Mouse (Mus musculus) midbrain, embryonic 13.5 days (tissue): Measurements from ENCODE around the gene Ckmt1. TPM values are rescaled to one million over a fixed set of nuclear protein-coding genes. Genes with fewer than 3 reads are reported as not detected.

Experiments used
- ATAC-seq: fragments of 200-750 bp; cut with Nextera tagmentation; 2 replicates; pipeline ENCODE4 v1.8.0; 2017; ENCODE audit warnings: mild to moderate bottlenecking, moderate TSS enrichment, moderate library complexity
- H3K27ac ChIP-seq: fragments of 300-500 bp; sonication (generic); 2 replicates; pipeline ENCODE4 v1.5.1; 2015; ENCODE audit warnings: inconsistent platforms, mild to moderate bottlenecking, moderate library complexity
- H3K27me3 ChIP-seq: fragments of 300-500 bp; sonication (generic); 2 replicates; pipeline ENCODE4 v1.6.1; 2015; ENCODE audit warnings: mild to moderate bottlenecking, inconsistent platforms
- H3K36me3 ChIP-seq: fragments of 300-500 bp; sonication (generic); 2 replicates; pipeline ENCODE4 v1.6.1; 2015; ENCODE audit warnings: mild to moderate bottlenecking, inconsistent platforms
- H3K4me1 ChIP-seq: fragments of 300-500 bp; sonication (generic); replicated peaks from 2 replicates; pipeline ENCODE4 v1.6.1; 2015; ENCODE audit warnings: inconsistent platforms
- H3K4me2 ChIP-seq: fragments of 300-500 bp; sonication (generic); replicated peaks from 2 replicates; pipeline ENCODE4 v1.6.1; 2015; ENCODE audit warnings: moderate library complexity, mild to moderate bottlenecking, inconsistent platforms
- H3K4me3 ChIP-seq: fragments of 300-500 bp; sonication (generic); replicated peaks from 2 replicates; pipeline ENCODE4 v1.5.1; 2015; ENCODE audit warnings: mild to moderate bottlenecking, inconsistent platforms
- H3K9ac ChIP-seq: fragments of 300-500 bp; sonication (generic); replicated peaks from 2 replicates; pipeline ENCODE4 v1.6.1; 2015; ENCODE audit warnings: mild to moderate bottlenecking, inconsistent platforms
- H3K9me3 ChIP-seq: fragments of 300-500 bp; sonication (generic); 2 replicates; pipeline ENCODE4 v1.6.1; 2016; ENCODE audit warnings: mild to moderate bottlenecking, inconsistent platforms
- WGBS: fragments of 180-500 bp; shearing (Covaris S2); methylation state at CpG from one replicate; pipeline ENCODE4 v1.1.7; 2015; 5-methylcytosine and 5-hydroxymethylcytosine counted together
- polyA plus RNA-seq: library from polyadenylated mRNA; unstranded; fragments of >200 nt; fragmentation: Nextera tagmentation; extraction: Ambion mirVana; gene quantifications from 2 replicates; pipeline ENCODE4 v1.2.1, GENCODE M21; 2015

Ckmt1 gene
- polyA plus RNA-seq: 25.1 and 25.7 TPM in 2 replicates

GRCm38 (mm10) chr2:121357494-121357893 is at the start of gene Ckmt1:
Gene Ckmt1 (plus strand): TSS chr2:121357714.
- H3K27me3 ChIP-seq: peaks cover 31% of the 10 kb centered on the region
- H3K9ac ChIP-seq: peak within 1 kb of the TSS; percentile 79
- H3K36me3 ChIP-seq: no peaks in the 10 kb centered on the region
- peaks cover 24% of the 10 kb centered on the region for H3K4me1 ChIP-seq
- 0 out of 2 replicates have a peak within 1 kb of the TSS, but pooled peaks have one; percentile 30 for H3K27ac ChIP-seq
- ATAC-seq: no peak
- H3K9me3 ChIP-seq: no peaks in the 10 kb centered on the region
- peak within 1 kb of the TSS; percentile 45 for H3K4me3 ChIP-seq
- peak within 1 kb of the TSS; percentile 66 for H3K4me2 ChIP-seq
- 64% methylated on average over 5 of the region's 5 CpGs for WGBS

- WGBS: 55% methylated on average over 5 of the region's 5 CpGs
- no peak for ATAC-seq
- Histone ChIP-seq H3K36me3 (peaks cover 68% of the 10 kb centered on the region), H3K9ac (no peak overlapping the region), H3K27me3 (no peaks in the 10 kb centered on the region), H3K27ac (no peak overlapping the region), H3K4me1 (no peaks in the 10 kb centered on the region), H3K9me3 (no peaks in the 10 kb centered on the region), H3K4me3 (no peak overlapping the region), H3K4me2 (no peak overlapping the region)
Observed at GRCm38 (mm10) chr2:121308997-121309416, 48.5 kb upstream of the Ckmt1 start.

- H3K4me1 ChIP-seq: no peaks in the 10 kb centered on the region
- H3K4me3 ChIP-seq: no peak overlapping the region
- H3K9ac ChIP-seq: no peak overlapping the region
- 85% methylated on average over 8 of the region's 8 CpGs for WGBS
- H3K4me2 ChIP-seq: no peak overlapping the region
- no peaks in the 10 kb centered on the region for H3K27me3 ChIP-seq
- H3K9me3 ChIP-seq: no peaks in the 10 kb centered on the region
- peaks cover 38% of the 10 kb centered on the region for H3K36me3 ChIP-seq
- H3K27ac ChIP-seq: no peak overlapping the region
- ATAC-seq: no peak
Observed at GRCm38 (mm10) chr2:121316278-121316677, 41.2 kb upstream of the Ckmt1 start.

- Histone ChIP-seq H3K27ac (no peak overlapping the region), H3K9me3 (no peaks in the 10 kb centered on the region), H3K4me3 (no peak overlapping the region), H3K27me3 (no peaks in the 10 kb centered on the region), H3K9ac (no peak overlapping the region), H3K36me3 (peaks cover 41% of the 10 kb centered on the region), H3K4me2 (no peak overlapping the region), H3K4me1 (no peaks in the 10 kb centered on the region)
- 95% methylated on average over 10 of the region's 10 CpGs for WGBS
- no peak for ATAC-seq
Observed at GRCm38 (mm10) chr2:121323041-121323440, 34.5 kb upstream of the Ckmt1 start.

GRCm38 (mm10) chr2:121323693-121324470 is 33.6 kb upstream of the Ckmt1 start:
- Histone ChIP-seq H3K36me3 (peaks cover 38% of the 10 kb centered on the region), H3K4me1 (no peaks in the 10 kb centered on the region), H3K27me3 (no peaks in the 10 kb centered on the region), H3K9ac (no peak overlapping the region), H3K9me3 (no peaks in the 10 kb centered on the region), H3K27ac (no peak overlapping the region), H3K4me3 (no peak overlapping the region), H3K4me2 (no peak overlapping the region)
- 90% methylated on average over 10 of the region's 10 CpGs for WGBS
- no peak for ATAC-seq

GRCm38 (mm10) chr2:121329492-121329891 is 28.0 kb upstream of the Ckmt1 start:
- H3K36me3 ChIP-seq: peaks cover 52% of the 10 kb centered on the region
- H3K4me1 ChIP-seq: no peaks in the 10 kb centered on the region
- H3K9ac ChIP-seq: no peak overlapping the region
- no peak overlapping the region for H3K4me2 ChIP-seq
- H3K4me3 ChIP-seq: no peak overlapping the region
- H3K27me3 ChIP-seq: no peaks in the 10 kb centered on the region
- H3K9me3 ChIP-seq: no peaks in the 10 kb centered on the region
- 91% methylated on average over 2 of the region's 2 CpGs for WGBS
- ATAC-seq: no peak
- no peak overlapping the region for H3K27ac ChIP-seq

- Histone ChIP-seq H3K9me3 (no peaks in the 10 kb centered on the region), H3K27me3 (no peaks in the 10 kb centered on the region)
- ATAC-seq: no peak
Observed at GRCm38 (mm10) chr2:121339057-121339456, 18.5 kb upstream of the Ckmt1 start.

GRCm38 (mm10) chr2:121353156-121353555 is 4.4 kb upstream of the Ckmt1 start:
- H3K36me3 ChIP-seq: peaks cover 18% of the 10 kb centered on the region
- peaks cover 13% of the 10 kb centered on the region for H3K4me1 ChIP-seq
- no peak overlapping the region for H3K4me2 ChIP-seq
- ATAC-seq: no peak
- no peaks in the 10 kb centered on the region for H3K9me3 ChIP-seq
- H3K9ac ChIP-seq: no peak overlapping the region
- no peak overlapping the region for H3K4me3 ChIP-seq
- no peak overlapping the region for H3K27ac ChIP-seq
- 74% methylated on average over 8 of the region's 8 CpGs for WGBS
- peaks cover 20% of the 10 kb centered on the region for H3K27me3 ChIP-seq

More at GRCm38 (mm10) chr2:121339057-121339456, 18.5 kb upstream of the Ckmt1 start:
- peaks cover 48% of the 10 kb centered on the region for H3K36me3 ChIP-seq
- H3K4me3 ChIP-seq: no peak overlapping the region
- H3K4me1 ChIP-seq: no peaks in the 10 kb centered on the region
- no peak overlapping the region for H3K27ac ChIP-seq
- no peak overlapping the region for H3K4me2 ChIP-seq
- no peak overlapping the region for H3K9ac ChIP-seq

GRCm38 (mm10) chr2:121354378-121354777 is 3.1 kb upstream of the Ckmt1 start:
- WGBS: 5% methylated on average over 6 of the region's 6 CpGs
- ATAC-seq: no peak
- Histone ChIP-seq H3K9me3 (no peaks in the 10 kb centered on the region), H3K4me3 (peak overlapping the region; percentile 66), H3K36me3 (peaks cover 8% of the 10 kb centered on the region), H3K4me1 (peaks cover 24% of the 10 kb centered on the region), H3K27me3 (peaks cover 29% of the 10 kb centered on the region), H3K9ac (peak overlapping the region; percentile 87), H3K4me2 (peak overlapping the region; percentile 62), H3K27ac (peak overlapping the region; percentile 84)

- peak; percentile 97 for ATAC-seq
- H3K4me2 ChIP-seq: peak within 1 kb of the TSS; percentile 62
- H3K27me3 ChIP-seq: peaks cover 31% of the 10 kb centered on the region
- H3K27ac ChIP-seq: peak within 1 kb of the TSS; percentile 84
- H3K4me1 ChIP-seq: peaks cover 24% of the 10 kb centered on the region
- peak within 1 kb of the TSS; percentile 66 for H3K4me3 ChIP-seq
- H3K36me3 ChIP-seq: peaks cover 1% of the 10 kb centered on the region; the same call in 1 of the 2 replicates
- WGBS: under 1% methylated on average over 55 of the region's 58 CpGs
- H3K9me3 ChIP-seq: no peaks in the 10 kb centered on the region
- peak within 1 kb of the TSS; percentile 87 for H3K9ac ChIP-seq
Observed at GRCm38 (mm10) chr2:121354820-121355592, 2.5 kb upstream of the Ckmt1 start, which contains the start of gene Ppip5k1. Gene Ppip5k1 (minus strand): TSS chr2:121355396.

GRCm38 (mm10) chr2:121357961-121358360 is 447 bp downstream of the Ckmt1 start:
- H3K27ac ChIP-seq: no peak overlapping the region
- WGBS: 3% methylated on average over 4 of the region's 4 CpGs
- peak overlapping the region; percentile 79 for H3K9ac ChIP-seq
- no peaks in the 10 kb centered on the region for H3K36me3 ChIP-seq
- H3K27me3 ChIP-seq: peaks cover 31% of the 10 kb centered on the region
- H3K4me1 ChIP-seq: peaks cover 24% of the 10 kb centered on the region
- no peaks in the 10 kb centered on the region for H3K9me3 ChIP-seq
- ATAC-seq: no peak
- H3K4me3 ChIP-seq: peak overlapping the region; percentile 45
- H3K4me2 ChIP-seq: peak overlapping the region; percentile 66

GRCm38 (mm10) chr2:121358381-121358780 is 867 bp downstream of the Ckmt1 start:
- peaks cover 31% of the 10 kb centered on the region for H3K27me3 ChIP-seq
- peak; percentile 53 for ATAC-seq
- H3K36me3 ChIP-seq: no peaks in the 10 kb centered on the region
- H3K9me3 ChIP-seq: no peaks in the 10 kb centered on the region
- peak overlapping the region; percentile 45 for H3K4me3 ChIP-seq
- peaks cover 24% of the 10 kb centered on the region for H3K4me1 ChIP-seq
- 0 out of 2 replicates have a peak overlapping the region, but pooled peaks have one; percentile 30 for H3K27ac ChIP-seq
- peak overlapping the region; percentile 79 for H3K9ac ChIP-seq
- peak overlapping the region; percentile 66 for H3K4me2 ChIP-seq
- 2% methylated on average over 16 of the region's 16 CpGs for WGBS
